Mouse (Mus musculus): ENCODE results near the gene Angel1. TPM values are rescaled to one million over a fixed set of nuclear protein-coding genes. Genes with fewer than 3 reads are reported as not detected.

Gene Angel1
- polyA plus RNA-seq, 1 experiment from 2014 or later: 0.80 TPM

- no peaks in the 10 kb centered on the region for H3K9me3 ChIP-seq (ENCODE audit: low read length)
- DNase-seq: peak; percentile 45
- peak within 1 kb of the TSS; percentile 93 for H3K4me2 ChIP-seq (ENCODE audit: low read depth, low read length)
- peak within 1 kb of the TSS; percentile 55 for H3K9ac ChIP-seq (replicated peaks)
- WGBS (ENCODE audit: insufficient replicate concordance): under 1% methylated on average over 90 of the region's 94 CpGs
- H3K4me3 ChIP-seq (ENCODE audit: low read depth, low read length): peak within 1 kb of the TSS; percentile 65
- peaks cover 11% of the 10 kb centered on the region for H3K4me1 ChIP-seq (ENCODE audit: insufficient read depth)
- ATAC-seq: peak; percentile 31; the same call in 1 of the 2 replicates
- TF ChIP-seq CTCF (IDR thresholded peaks at IDR 0.05; ENCODE audit: low read depth) (no peak), EP300 (IDR thresholded peaks at IDR 0.05; ENCODE audit: low read depth) (no peak)
- 0 out of 2 replicates have a peak within 1 kb of the TSS, but pooled peaks have one; percentile 24 for H3K27ac ChIP-seq (ENCODE audit: low read depth)
- peaks cover 26% of the 10 kb centered on the region for H3K27me3 ChIP-seq (ENCODE audit: insufficient read depth, low read length)
- no peaks in the 10 kb centered on the region for H3K36me3 ChIP-seq (replicated peaks; ENCODE audit: insufficient read depth, low read length)
Observed at GRCm38 (mm10) chr12:86678591-86679545, 47.4 kb downstream of the Angel1 start, which contains the start of gene Vash1. Vash1 (plus strand) TSS chr12:86678700.

- no peak overlapping the region for H3K27ac ChIP-seq (ENCODE audit: low read depth)
- TF ChIP-seq CTCF (IDR thresholded peaks at IDR 0.05; ENCODE audit: low read depth): no peak
- TF ChIP-seq EP300 (IDR thresholded peaks at IDR 0.05; ENCODE audit: low read depth): no peak
- no peak overlapping the region for H3K4me2 ChIP-seq (ENCODE audit: low read depth, low read length)
- 53% methylated on average over 5 of the region's 5 CpGs for WGBS (ENCODE audit: insufficient replicate concordance)
- DNase-seq (no peak), ATAC-seq (no peak)
- H3K9ac ChIP-seq (replicated peaks): no peak overlapping the region
- no peaks in the 10 kb centered on the region for H3K36me3 ChIP-seq (replicated peaks; ENCODE audit: insufficient read depth, low read length)
- no peak overlapping the region for H3K4me3 ChIP-seq (ENCODE audit: low read depth, low read length)
- H3K4me1 ChIP-seq (ENCODE audit: insufficient read depth): no peaks in the 10 kb centered on the region
- no peaks in the 10 kb centered on the region for H3K9me3 ChIP-seq (ENCODE audit: low read length)
- H3K27me3 ChIP-seq (ENCODE audit: insufficient read depth, low read length): no peaks in the 10 kb centered on the region
Observed at GRCm38 (mm10) chr12:86672507-86672906, 53.8 kb downstream of the Angel1 start.

- H3K4me1 ChIP-seq (ENCODE audit: insufficient read depth): no peaks in the 10 kb centered on the region
- no peak overlapping the region for H3K4me3 ChIP-seq (ENCODE audit: low read depth, low read length)
- no peaks in the 10 kb centered on the region for H3K27me3 ChIP-seq (ENCODE audit: insufficient read depth, low read length)
- H3K36me3 ChIP-seq (replicated peaks; ENCODE audit: insufficient read depth, low read length): no peaks in the 10 kb centered on the region
- no peak overlapping the region for H3K9ac ChIP-seq (replicated peaks)
- no peak for ATAC-seq
- no peaks in the 10 kb centered on the region for H3K9me3 ChIP-seq (ENCODE audit: low read length)
- H3K27ac ChIP-seq (ENCODE audit: low read depth): no peak overlapping the region
- H3K4me2 ChIP-seq (ENCODE audit: low read depth, low read length): no peak overlapping the region
- TF ChIP-seq EP300 (IDR thresholded peaks at IDR 0.05; ENCODE audit: low read depth): no peak
- TF ChIP-seq CTCF (IDR thresholded peaks at IDR 0.05; ENCODE audit: low read depth): no peak
- no peak for DNase-seq
- 72% methylated on average over 4 of the region's 4 CpGs for WGBS (ENCODE audit: insufficient replicate concordance)
Observed at GRCm38 (mm10) chr12:86672105-86672504, 54.2 kb downstream of the Angel1 start.

GRCm38 (mm10) chr12:86668404-86668803 is 57.9 kb downstream of the Angel1 start:
- ATAC-seq: no peak
- WGBS (ENCODE audit: insufficient replicate concordance): 58% methylated on average over 2 of the region's 2 CpGs

GRCm38 (mm10) chr12:86665656-86666055 is 60.6 kb downstream of the Angel1 start:
- H3K4me2 ChIP-seq (ENCODE audit: low read depth, low read length): no peak overlapping the region

More at GRCm38 (mm10) chr12:86668404-86668803, 57.9 kb downstream of the Angel1 start:
- no peaks in the 10 kb centered on the region for H3K9me3 ChIP-seq (ENCODE audit: low read length)
- H3K4me3 ChIP-seq (ENCODE audit: low read depth, low read length): no peak overlapping the region
- H3K27me3 ChIP-seq (ENCODE audit: insufficient read depth, low read length): no peaks in the 10 kb centered on the region
- DNase-seq: no peak
- no peaks in the 10 kb centered on the region for H3K4me1 ChIP-seq (ENCODE audit: insufficient read depth)
- no peaks in the 10 kb centered on the region for H3K36me3 ChIP-seq (replicated peaks; ENCODE audit: insufficient read depth, low read length)
- no peak overlapping the region for H3K27ac ChIP-seq (ENCODE audit: low read depth)
- no peak for TF ChIP-seq CTCF (IDR thresholded peaks at IDR 0.05; ENCODE audit: low read depth)
- no peak for TF ChIP-seq EP300 (IDR thresholded peaks at IDR 0.05; ENCODE audit: low read depth)
- no peak overlapping the region for H3K9ac ChIP-seq (replicated peaks)
- H3K4me2 ChIP-seq (ENCODE audit: low read depth, low read length): no peak overlapping the region

GRCm38 (mm10) chr12:86660466-86660865 is 65.8 kb downstream of the Angel1 start:
- Histone ChIP-seq H3K9ac (replicated peaks) (no peak overlapping the region), H3K9me3 (ENCODE audit: low read length) (no peaks in the 10 kb centered on the region), H3K4me3 (ENCODE audit: low read depth, low read length) (no peak overlapping the region), H3K27ac (ENCODE audit: low read depth) (no peak overlapping the region), H3K4me1 (ENCODE audit: insufficient read depth) (no peaks in the 10 kb centered on the region), H3K36me3 (replicated peaks; ENCODE audit: insufficient read depth, low read length) (no peaks in the 10 kb centered on the region), H3K4me2 (ENCODE audit: low read depth, low read length) (no peak overlapping the region), H3K27me3 (ENCODE audit: insufficient read depth, low read length) (no peaks in the 10 kb centered on the region)
- TF ChIP-seq EP300 (IDR thresholded peaks at IDR 0.05; ENCODE audit: low read depth): no peak
- WGBS (ENCODE audit: insufficient replicate concordance): 65% methylated on average over 2 of the region's 2 CpGs
- ATAC-seq: no peak
- no peak for DNase-seq

More at GRCm38 (mm10) chr12:86665656-86666055, 60.6 kb downstream of the Angel1 start:
- 52% methylated on average over 3 of the region's 3 CpGs for WGBS (ENCODE audit: insufficient replicate concordance)
- Histone ChIP-seq H3K9me3 (ENCODE audit: low read length) (no peaks in the 10 kb centered on the region), H3K27me3 (ENCODE audit: insufficient read depth, low read length) (no peaks in the 10 kb centered on the region), H3K9ac (replicated peaks) (no peak overlapping the region), H3K27ac (ENCODE audit: low read depth) (no peak overlapping the region), H3K4me3 (ENCODE audit: low read depth, low read length) (no peak overlapping the region), H3K4me1 (ENCODE audit: insufficient read depth) (no peaks in the 10 kb centered on the region), H3K36me3 (replicated peaks; ENCODE audit: insufficient read depth, low read length) (no peaks in the 10 kb centered on the region)
- ATAC-seq (no peak), DNase-seq (no peak)
- TF ChIP-seq CTCF (IDR thresholded peaks at IDR 0.05; ENCODE audit: low read depth) (peak; percentile 36), EP300 (IDR thresholded peaks at IDR 0.05; ENCODE audit: low read depth) (no peak)
